Mouse (Mus musculus) lung, adult 2 months (tissue): ENCODE measurements around the gene Rbm48.

ENCODE experiments used
- CTCF ChIP-seq: fragments of 200-500 bp; IDR thresholded peaks from 2 replicates; pipeline ENCODE4 v1.5.1; 2011; ENCODE audit warnings: mild to moderate bottlenecking, low read length, control low read depth; ENCODE audit not compliant: insufficient read depth
- POLR2A ChIP-seq: fragments of 200-500 bp; IDR thresholded peaks from 2 replicates; pipeline ENCODE4 v1.6.1; 2011; ENCODE audit warnings: low read depth, mild to moderate bottlenecking, control low read depth, low read length, borderline replicate concordance; ENCODE audit errors: extremely low read depth

GRCm38 (mm10) chr5:3571266-3571665 lies 25.1 kb downstream of the Rbm48 start, which contains the start of gene 1700109H08Rik:
- TF ChIP-seq CTCF (no peak), POLR2A (no peak)
